Mouse (Mus musculus): ENCODE results near the gene Hoxb7. TPM values are rescaled to one million over a fixed set of nuclear protein-coding genes. Genes with fewer than 3 reads are reported as not detected.
A peak's percentile ranks its signal among the peaks of the same experiment; 100 is the strongest.

Gene Hoxb7
- polyA plus RNA-seq, 1 experiment from 2014 or later = 125 TPM

DNA sequence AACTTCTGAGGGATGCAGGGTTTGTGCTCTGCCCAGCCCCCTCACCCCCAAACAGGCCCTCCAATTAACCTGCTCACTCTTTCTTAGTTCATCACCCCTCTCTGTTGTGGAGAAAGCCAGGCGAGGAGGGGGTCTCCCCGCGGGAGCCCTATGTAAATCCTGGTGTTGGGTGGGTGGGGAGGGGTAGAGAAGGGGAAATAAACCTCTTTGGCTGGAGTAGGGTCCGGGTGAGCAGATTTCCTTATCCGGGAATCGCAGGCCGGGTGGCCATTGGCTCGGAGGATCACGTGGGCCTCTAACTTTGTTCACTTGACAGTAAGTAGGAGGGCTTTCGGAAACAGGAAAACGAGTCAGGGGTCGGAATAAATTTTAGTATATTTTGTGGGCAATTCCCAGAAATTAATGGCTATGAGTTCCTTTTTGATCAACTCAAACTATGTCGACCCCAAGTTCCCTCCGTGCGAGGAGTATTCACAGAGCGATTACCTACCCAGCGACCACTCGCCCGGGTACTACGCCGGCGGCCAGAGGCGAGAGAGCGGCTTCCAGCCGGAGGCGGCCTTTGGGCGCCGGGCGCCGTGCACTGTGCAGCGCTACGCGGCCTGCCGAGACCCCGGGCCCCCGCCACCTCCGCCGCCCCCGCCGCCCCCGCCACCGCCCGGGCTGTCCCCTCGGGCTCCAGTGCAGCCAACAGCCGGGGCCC lies 32.1 kb downstream of the Hoxb7 start:
- peaks cover 7% of the 10 kb centered on the region; the same call in 1 of the 2 replicates for H3K36me3 ChIP-seq
- H3K4me2 ChIP-seq = peak overlapping the region; percentile 96
- H3K27me3 ChIP-seq = no peaks in the 10 kb centered on the region
- H3K9ac ChIP-seq = peak overlapping the region; percentile 100
- under 1% methylated on average over 29 of the region's 45 CpGs for WGBS
- peaks cover 89% of the 10 kb centered on the region for H3K4me1 ChIP-seq (replicated peaks)
- peak overlapping the region; percentile 100 for H3K27ac ChIP-seq (replicated peaks)
- H3K4me3 ChIP-seq = peak overlapping the region; percentile 99
- peak; percentile 67 for ATAC-seq (ENCODE audit: low read depth)
- no peaks in the 10 kb centered on the region for H3K9me3 ChIP-seq

DNA sequence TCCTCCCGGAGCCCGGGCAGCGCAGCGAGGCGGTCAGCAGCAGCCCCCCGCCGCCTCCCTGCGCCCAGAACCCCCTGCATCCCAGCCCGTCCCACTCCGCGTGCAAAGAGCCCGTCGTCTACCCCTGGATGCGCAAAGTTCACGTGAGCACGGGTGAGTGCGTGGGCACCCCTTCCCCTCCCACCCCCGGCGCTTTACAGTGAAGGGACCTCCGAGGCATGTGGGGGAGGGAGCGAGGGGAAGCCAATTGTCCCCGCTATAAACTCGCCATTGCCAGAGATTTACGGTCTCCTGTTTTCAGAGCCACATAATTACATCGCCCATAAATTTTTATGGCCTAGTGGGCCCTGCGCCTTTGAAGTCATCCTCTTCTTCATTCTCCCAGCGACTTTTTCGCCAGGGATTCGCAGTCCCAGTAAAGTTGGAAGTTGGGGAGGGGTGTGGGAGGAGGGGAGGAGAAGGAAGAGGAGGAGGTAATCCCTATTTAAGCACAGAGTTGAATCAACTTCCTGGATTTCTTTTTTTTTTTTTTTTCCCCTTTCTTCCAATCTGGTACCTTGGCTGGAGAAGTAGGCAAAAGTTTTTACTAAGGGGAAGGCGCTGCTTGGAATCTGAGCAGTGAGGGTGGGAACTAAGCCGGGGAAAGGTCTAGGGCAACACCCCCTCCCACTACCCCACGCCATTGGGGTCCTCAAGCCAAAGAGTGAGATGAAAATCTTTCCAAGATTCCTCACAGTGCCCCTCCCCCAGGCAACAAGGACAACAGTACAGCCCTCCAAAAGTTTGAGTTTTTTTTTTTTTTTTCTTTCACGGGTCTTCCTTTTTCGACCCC lies 32.9 kb downstream of the Hoxb7 start:
- H3K9me3 ChIP-seq = no peaks in the 10 kb centered on the region
- H3K4me1 ChIP-seq (replicated peaks) = peaks cover 89% of the 10 kb centered on the region
- peak overlapping the region; percentile 99 for H3K4me3 ChIP-seq
- no peaks in the 10 kb centered on the region for H3K27me3 ChIP-seq
- peak overlapping the region; percentile 96 for H3K4me2 ChIP-seq
- H3K36me3 ChIP-seq = peaks cover 10% of the 10 kb centered on the region; the same call in 1 of the 2 replicates
- peak; percentile 88 for ATAC-seq (ENCODE audit: low read depth)
- H3K27ac ChIP-seq (replicated peaks) = peak overlapping the region; percentile 100
- under 1% methylated on average over 34 of the region's 34 CpGs for WGBS
- peak overlapping the region; percentile 100 for H3K9ac ChIP-seq

DNA sequence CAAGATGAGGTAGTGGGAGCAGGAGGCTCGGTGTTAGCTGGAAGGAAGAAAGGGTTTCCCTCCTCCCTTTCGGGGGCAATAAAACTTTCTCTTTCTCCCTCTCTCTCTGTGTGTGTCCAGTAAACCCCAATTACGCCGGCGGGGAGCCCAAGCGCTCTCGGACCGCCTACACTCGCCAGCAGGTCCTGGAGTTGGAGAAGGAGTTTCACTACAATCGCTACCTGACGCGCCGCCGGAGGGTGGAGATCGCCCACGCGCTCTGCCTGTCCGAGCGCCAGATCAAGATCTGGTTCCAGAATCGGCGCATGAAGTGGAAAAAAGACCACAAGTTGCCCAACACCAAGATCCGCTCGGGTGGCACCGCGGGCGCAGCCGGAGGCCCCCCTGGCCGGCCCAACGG lies 33.5 kb downstream of the Hoxb7 start:
- H3K36me3 ChIP-seq = peaks cover 10% of the 10 kb centered on the region; the same call in 1 of the 2 replicates
- H3K9ac ChIP-seq = peak overlapping the region; percentile 100
- ATAC-seq (ENCODE audit: low read depth) = peak; percentile 7; the same call in 1 of the 2 replicates
- no peaks in the 10 kb centered on the region for H3K27me3 ChIP-seq
- H3K9me3 ChIP-seq = no peaks in the 10 kb centered on the region
- peak overlapping the region; percentile 100 for H3K27ac ChIP-seq (replicated peaks)
- H3K4me1 ChIP-seq (replicated peaks) = peaks cover 89% of the 10 kb centered on the region
- WGBS = under 1% methylated on average over 29 of the region's 29 CpGs
- H3K4me3 ChIP-seq = peak overlapping the region; percentile 99
- peak overlapping the region; percentile 96 for H3K4me2 ChIP-seq

DNA sequence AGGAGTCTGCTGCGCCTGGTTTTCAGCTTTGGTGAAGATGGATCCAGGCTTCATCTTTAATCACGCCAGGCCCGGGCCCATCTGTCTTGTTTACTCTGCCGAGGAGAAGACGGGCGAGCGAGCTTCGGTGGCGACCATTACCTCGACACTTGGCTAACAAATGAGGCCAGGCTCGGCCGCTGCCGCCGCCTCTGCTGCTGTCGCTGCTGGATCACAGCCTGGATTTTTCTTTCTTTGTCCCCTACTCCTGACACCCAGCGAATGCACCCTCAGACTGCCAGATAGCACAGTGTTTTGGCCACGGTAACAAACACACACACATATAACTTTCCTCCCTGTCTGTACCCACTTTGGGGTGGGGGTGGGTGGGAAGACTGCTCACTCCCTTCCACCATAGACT lies 34.3 kb downstream of the Hoxb7 start:
- H3K36me3 ChIP-seq = peaks cover 10% of the 10 kb centered on the region; the same call in 1 of the 2 replicates
- under 1% methylated on average over 17 of the region's 17 CpGs for WGBS
- no peaks in the 10 kb centered on the region for H3K27me3 ChIP-seq
- H3K4me3 ChIP-seq = peak overlapping the region; percentile 99
- H3K9ac ChIP-seq = peak overlapping the region; percentile 100
- ATAC-seq (ENCODE audit: low read depth) = no peak
- no peaks in the 10 kb centered on the region for H3K9me3 ChIP-seq
- peak overlapping the region; percentile 96 for H3K4me2 ChIP-seq
- H3K27ac ChIP-seq (replicated peaks) = peak overlapping the region; percentile 100
- H3K4me1 ChIP-seq (replicated peaks) = peaks cover 89% of the 10 kb centered on the region

DNA sequence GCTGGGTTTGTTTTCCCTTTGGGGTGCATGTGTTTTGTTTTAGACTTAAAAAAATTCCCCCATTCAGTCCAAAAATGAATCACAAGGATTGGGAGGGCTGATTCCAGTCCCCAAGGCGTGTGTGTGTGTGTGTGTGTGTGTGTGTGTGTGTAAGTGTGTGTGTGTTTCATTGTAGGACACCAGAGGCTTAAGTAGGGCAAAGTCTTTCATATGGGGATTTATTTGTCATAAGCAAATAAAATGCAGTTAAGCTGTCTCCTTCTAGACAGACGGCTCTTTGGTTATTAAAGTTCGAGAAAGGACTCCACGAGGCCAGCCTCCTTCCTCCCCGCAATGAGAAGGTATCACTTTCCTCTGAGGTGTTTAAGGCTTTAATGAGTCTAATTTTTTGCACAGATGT lies 35.4 kb downstream of the Hoxb7 start:
- no peaks in the 10 kb centered on the region for H3K27me3 ChIP-seq
- H3K4me2 ChIP-seq = peak overlapping the region; percentile 96
- ATAC-seq (ENCODE audit: low read depth) = no peak
- H3K9ac ChIP-seq = peak overlapping the region; percentile 100
- no peaks in the 10 kb centered on the region for H3K9me3 ChIP-seq
- H3K4me3 ChIP-seq = peak overlapping the region; percentile 99
- peak overlapping the region; percentile 100 for H3K27ac ChIP-seq (replicated peaks)
- H3K4me1 ChIP-seq (replicated peaks) = peaks cover 89% of the 10 kb centered on the region
- peaks cover 12% of the 10 kb centered on the region; the same call in 1 of the 2 replicates for H3K36me3 ChIP-seq
- 6% methylated on average over 5 of the region's 5 CpGs for WGBS

DNA sequence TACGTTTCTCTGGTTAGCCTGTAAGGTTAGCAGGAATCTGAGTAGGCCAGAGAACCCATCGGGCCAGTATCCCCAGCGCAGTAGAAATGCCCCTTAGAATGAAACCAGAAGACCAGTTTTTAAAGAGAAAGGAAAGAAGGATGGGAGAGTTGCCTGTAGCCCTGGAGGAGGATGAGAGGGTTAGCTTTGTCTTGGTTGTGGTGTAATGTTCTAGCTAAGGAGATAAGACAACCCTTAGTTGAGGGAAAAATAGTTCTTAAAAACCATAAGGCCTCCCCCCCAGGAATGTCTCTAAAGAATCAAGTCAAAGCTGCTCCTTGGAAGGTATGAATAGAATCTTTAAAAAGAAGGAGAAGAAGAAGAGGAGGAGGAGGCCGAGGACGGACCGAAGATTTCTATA lies 36.3 kb downstream of the Hoxb7 start:
- ATAC-seq (ENCODE audit: low read depth) = no peak
- Histone ChIP-seq H3K4me3 (peak overlapping the region; percentile 99), H3K4me2 (peak overlapping the region; percentile 96), H3K27me3 (no peaks in the 10 kb centered on the region), H3K27ac (replicated peaks) (peak overlapping the region; percentile 100), H3K9me3 (no peaks in the 10 kb centered on the region), H3K9ac (peak overlapping the region; percentile 100), H3K36me3 (peaks cover 12% of the 10 kb centered on the region; the same call in 1 of the 2 replicates), H3K4me1 (replicated peaks) (peaks cover 89% of the 10 kb centered on the region)
- WGBS = 4% methylated on average over 6 of the region's 6 CpGs

DNA sequence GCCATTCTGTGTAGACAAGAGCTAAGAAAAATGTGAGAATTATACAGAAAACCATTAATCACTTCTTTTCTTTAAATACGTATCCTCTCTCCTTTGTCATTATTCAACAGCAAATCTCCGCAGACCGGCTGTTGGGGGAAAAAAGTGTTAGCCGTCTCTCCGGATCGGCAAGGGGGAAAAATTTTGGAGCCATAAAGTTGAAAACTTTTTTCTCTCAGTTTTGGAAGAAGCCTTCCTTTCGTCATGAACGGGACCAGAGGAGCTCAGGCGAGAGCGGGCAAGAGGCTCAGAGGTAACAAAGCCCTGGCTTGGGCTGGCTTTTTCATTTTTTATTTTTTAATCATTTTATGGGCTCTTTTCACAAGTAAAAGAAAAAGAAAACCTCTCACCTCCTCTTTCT lies 36.7 kb downstream of the Hoxb7 start, which contains the start of gene Hoxb3:
Hoxb3 (plus strand) TSS at position 173 of the 400 bp plus-strand sequence.
- Histone ChIP-seq H3K27ac (replicated peaks) (peak within 1 kb of the TSS; percentile 100), H3K4me1 (replicated peaks) (peaks cover 89% of the 10 kb centered on the region), H3K36me3 (peaks cover 12% of the 10 kb centered on the region; the same call in 1 of the 2 replicates), H3K9ac (peak within 1 kb of the TSS; percentile 100), H3K9me3 (no peaks in the 10 kb centered on the region), H3K27me3 (no peaks in the 10 kb centered on the region), H3K4me3 (peak within 1 kb of the TSS; percentile 99), H3K4me2 (peak within 1 kb of the TSS; percentile 96)
- ATAC-seq (ENCODE audit: low read depth) = no peak
- 7% methylated on average over 10 of the region's 10 CpGs for WGBS

DNA sequence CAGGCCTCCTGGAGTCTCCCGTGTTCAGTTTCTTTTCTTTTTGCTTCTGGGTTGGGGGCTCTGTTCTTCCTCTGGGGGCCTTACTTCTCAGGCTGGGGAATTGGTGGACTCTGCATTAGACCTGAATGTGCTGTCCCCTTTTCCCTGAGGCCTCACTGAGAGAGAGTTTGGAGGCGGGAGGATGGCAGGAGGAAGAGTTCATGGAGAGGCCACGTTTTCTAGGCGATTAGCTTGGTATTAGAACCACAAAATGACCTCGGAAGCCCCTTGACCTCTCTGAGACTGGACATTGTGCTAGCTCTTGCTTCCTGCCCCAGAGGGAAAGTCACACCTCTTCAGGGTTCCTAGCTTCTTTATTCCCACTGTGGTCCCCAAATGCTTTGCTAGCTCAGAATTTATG lies 37.7 kb downstream of the Hoxb7 start:
- peak overlapping the region; percentile 100 for H3K9ac ChIP-seq
- ATAC-seq (ENCODE audit: low read depth) = no peak
- peak overlapping the region; percentile 99 for H3K4me3 ChIP-seq
- H3K27ac ChIP-seq (replicated peaks) = peak overlapping the region; percentile 100
- peaks cover 12% of the 10 kb centered on the region; the same call in 1 of the 2 replicates for H3K36me3 ChIP-seq
- 6% methylated on average over 5 of the region's 5 CpGs for WGBS
- no peaks in the 10 kb centered on the region for H3K27me3 ChIP-seq
- H3K4me2 ChIP-seq = peak overlapping the region; percentile 96
- no peaks in the 10 kb centered on the region for H3K9me3 ChIP-seq
- peaks cover 97% of the 10 kb centered on the region for H3K4me1 ChIP-seq (replicated peaks)

DNA sequence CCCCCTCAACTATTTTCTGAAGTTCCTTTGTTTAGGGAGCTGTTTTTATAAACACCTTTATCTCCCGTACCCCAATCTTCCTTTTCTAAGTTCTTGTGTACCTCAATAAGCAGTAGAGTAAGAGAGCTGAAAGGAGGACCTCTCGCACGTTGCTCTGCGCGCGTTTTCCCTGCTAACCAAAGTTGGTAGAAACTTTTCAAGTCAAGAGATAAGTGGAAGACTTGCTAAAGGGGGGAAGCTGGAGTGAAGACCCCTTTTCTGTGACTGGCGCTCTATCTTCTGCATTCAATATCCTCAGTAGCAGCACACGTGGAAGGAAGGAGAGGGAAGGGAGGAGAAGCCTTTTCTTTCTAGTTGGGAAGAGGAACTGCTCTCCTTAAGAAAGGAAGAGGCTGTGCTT lies 38.5 kb downstream of the Hoxb7 start:
- Histone ChIP-seq H3K36me3 (peaks cover 13% of the 10 kb centered on the region; the same call in 1 of the 2 replicates), H3K9me3 (no peaks in the 10 kb centered on the region), H3K4me3 (peak overlapping the region; percentile 99), H3K27ac (replicated peaks) (peak overlapping the region; percentile 100), H3K27me3 (no peaks in the 10 kb centered on the region), H3K4me1 (replicated peaks) (peaks cover 100% of the 10 kb centered on the region), H3K4me2 (peak overlapping the region; percentile 96), H3K9ac (peak overlapping the region; percentile 100)
- WGBS = 4% methylated on average over 8 of the region's 8 CpGs
- no peak for ATAC-seq (ENCODE audit: low read depth)

DNA sequence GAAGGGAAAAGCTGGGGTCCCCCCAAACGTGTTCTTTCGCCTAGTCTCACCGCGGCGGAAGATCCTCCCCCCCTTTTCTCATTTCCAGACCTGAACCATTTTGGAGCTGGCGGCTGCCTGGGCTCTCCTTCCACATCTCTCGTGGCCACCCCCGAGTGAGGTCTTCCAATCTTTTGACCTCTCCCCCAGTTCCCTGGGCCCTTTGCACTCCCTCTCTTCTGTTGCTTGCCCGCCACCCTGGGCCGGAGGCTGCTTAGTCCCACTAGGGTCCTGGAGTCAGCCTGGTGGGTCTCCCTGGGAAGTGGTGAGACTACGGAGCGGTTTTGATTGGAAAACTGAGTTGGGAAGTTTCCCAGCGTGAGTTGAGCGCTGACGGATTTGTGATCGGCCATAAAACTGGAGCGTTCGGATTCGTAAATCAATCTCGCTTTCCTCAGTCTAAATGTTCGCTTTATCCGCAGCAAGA lies 39.4 kb downstream of the Hoxb7 start:
- no peak for ATAC-seq (ENCODE audit: low read depth)
- peaks cover 16% of the 10 kb centered on the region; the same call in 1 of the 2 replicates for H3K36me3 ChIP-seq
- H3K9me3 ChIP-seq = no peaks in the 10 kb centered on the region
- H3K27me3 ChIP-seq = no peaks in the 10 kb centered on the region
- H3K4me1 ChIP-seq (replicated peaks) = peaks cover 100% of the 10 kb centered on the region
- 3% methylated on average over 22 of the region's 22 CpGs for WGBS
- peak overlapping the region; percentile 100 for H3K27ac ChIP-seq (replicated peaks)
- peak overlapping the region; percentile 99 for H3K4me3 ChIP-seq
- peak overlapping the region; percentile 100 for H3K9ac ChIP-seq
- H3K4me2 ChIP-seq = peak overlapping the region; percentile 96

DNA sequence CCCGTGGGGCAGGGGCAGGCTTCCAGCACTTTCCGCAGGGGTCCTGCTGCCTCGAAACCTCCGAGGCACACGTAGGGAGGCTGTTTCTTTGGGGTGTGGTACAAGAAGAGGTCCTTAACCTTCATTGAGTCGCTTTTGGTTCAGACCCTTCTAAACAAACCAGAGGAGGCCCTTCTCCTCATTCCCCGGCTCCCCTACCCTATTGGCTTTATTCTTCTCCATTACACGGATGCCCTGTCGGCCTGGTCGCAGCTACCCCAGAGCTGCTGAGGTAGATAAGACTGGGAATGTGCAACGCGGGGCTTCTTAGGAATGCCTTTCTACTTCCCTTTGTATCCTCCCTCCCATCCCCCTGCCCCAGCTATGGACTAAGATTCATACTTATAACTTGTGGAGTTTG lies 40.3 kb downstream of the Hoxb7 start:
- H3K4me3 ChIP-seq = peak overlapping the region; percentile 99
- H3K27me3 ChIP-seq = no peaks in the 10 kb centered on the region
- peak overlapping the region; percentile 96 for H3K4me2 ChIP-seq
- peak overlapping the region; percentile 100 for H3K27ac ChIP-seq (replicated peaks)
- peaks cover 16% of the 10 kb centered on the region; the same call in 1 of the 2 replicates for H3K36me3 ChIP-seq
- peak overlapping the region; percentile 100 for H3K9ac ChIP-seq
- 1% methylated on average over 12 of the region's 12 CpGs for WGBS
- H3K4me1 ChIP-seq (replicated peaks) = peaks cover 100% of the 10 kb centered on the region
- ATAC-seq (ENCODE audit: low read depth) = no peak
- no peaks in the 10 kb centered on the region for H3K9me3 ChIP-seq

Data from neural tube, embryonic 13.5 days (tissue).